Mouse (Mus musculus) kidney, adult 2 months (tissue): ENCODE results near the gene Comtd1. TPM values are rescaled to one million over a fixed set of nuclear protein-coding genes. Genes with fewer than 3 reads are reported as not detected.

Source experiments
- DNase-seq: peaks from one replicate; pipeline ENCODE4 v3.0.0; 2021
- H3K27ac ChIP-seq: fragments of 200-500 bp; 2 replicates; pipeline ENCODE4 v1.5.1; 2012; ENCODE audit warnings: low read depth, low read length, control low read depth, inconsistent platforms; ENCODE audit not compliant: insufficient read depth
- H3K27me3 ChIP-seq: fragments of 200-500 bp; replicated peaks from 2 replicates; pipeline ENCODE4 v1.6.1; 2012; ENCODE audit warnings: mild to moderate bottlenecking, moderate library complexity, low read length, inconsistent platforms; ENCODE audit not compliant: control insufficient read depth, insufficient read depth
- H3K36me3 ChIP-seq: fragments of 200-500 bp; 2 replicates; pipeline ENCODE4 v1.6.1; 2012; ENCODE audit warnings: mild to moderate bottlenecking, moderate library complexity, low read length, inconsistent platforms; ENCODE audit not compliant: control insufficient read depth, insufficient read depth
- H3K4me1 ChIP-seq: fragments of 200-500 bp; 2 replicates; pipeline ENCODE4 v1.6.1; 2011; ENCODE audit warnings: low read length; ENCODE audit not compliant: control insufficient read depth, insufficient read depth
- H3K4me3 ChIP-seq: fragments of 200-500 bp; 2 replicates; pipeline ENCODE4 v1.5.1; 2011; ENCODE audit warnings: mild to moderate bottlenecking, low read depth, low read length, control low read depth; ENCODE audit not compliant: insufficient read depth
- CTCF ChIP-seq: fragments of 200-500 bp; conservative IDR thresholded peaks from 2 replicates; pipeline ENCODE4 v1.5.1; 2011; ENCODE audit warnings: low read depth, mild to moderate bottlenecking, control low read depth, low read length, moderate library complexity, mixed read lengths; ENCODE audit not compliant: insufficient read depth, insufficient read length
- POLR2A ChIP-seq: fragments of 200-500 bp; IDR thresholded peaks from one replicate; pipeline ENCODE4 v1.6.1; 2011; ENCODE audit warnings: low read depth, low read length, control low read depth
- WGBS: fragments of 180-500 bp; shearing (Covaris S2); methylation state at CpG from one replicate; pipeline ENCODE4 v1.1.7; 2018; 5-methylcytosine and 5-hydroxymethylcytosine counted together
- polyA plus RNA-seq: library from polyadenylated mRNA; depleted of rRNA; stranded (reverse); fragments of >200 nt; gene quantifications from 2 replicates; pipeline ENCODE4 v1.2.3, GENCODE M21; 2012

The Comtd1 gene
- polyA plus RNA-seq, 1 experiment = 35.2 TPM

DNA sequence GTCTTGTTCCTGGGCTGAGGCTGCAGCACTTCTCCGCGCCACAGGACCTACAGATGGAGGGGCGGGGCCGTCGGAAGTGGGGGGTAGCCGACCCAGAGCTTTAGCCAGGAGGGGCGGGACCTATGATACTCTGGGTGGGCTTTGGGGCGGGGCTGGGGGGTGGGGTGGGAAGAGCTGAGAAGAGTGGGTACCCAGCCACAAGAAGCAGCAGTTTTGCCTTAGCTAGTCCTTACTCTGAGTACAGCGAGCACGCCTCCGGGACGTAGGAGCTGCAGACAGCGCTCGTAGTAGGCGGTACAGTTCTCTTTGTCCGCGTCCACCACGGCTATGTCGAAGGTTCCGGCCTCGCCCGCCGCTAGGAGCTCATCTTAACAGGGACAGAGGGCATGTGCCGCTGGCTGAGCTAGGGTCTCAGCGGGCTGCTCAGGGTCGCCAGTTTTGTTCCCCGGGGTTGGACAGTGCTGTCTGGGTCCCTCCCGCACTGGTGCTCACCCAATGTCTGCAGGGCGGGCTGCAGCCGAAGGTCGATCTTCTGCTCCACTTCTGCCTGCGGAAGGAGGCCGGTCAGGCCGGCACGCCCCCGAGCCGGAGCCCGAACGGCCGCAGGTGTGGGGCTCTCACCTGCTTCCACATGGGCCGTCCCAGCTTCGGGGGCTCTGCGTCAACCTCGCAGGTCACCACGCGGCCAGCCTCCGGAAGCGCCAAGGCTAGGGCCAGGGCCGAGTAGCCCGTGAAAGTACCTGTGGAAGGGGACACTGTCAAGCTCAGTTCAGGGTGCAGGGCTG is 1.2 kb downstream of the Comtd1 start:
- 3% methylated on average over 50 of the region's 50 CpGs for WGBS
- Histone ChIP-seq H3K27me3 (no peaks in the 10 kb centered on the region), H3K4me3 (peak overlapping the region; percentile 70), H3K27ac (no peak overlapping the region), H3K36me3 (peaks cover 6% of the 10 kb centered on the region), H3K4me1 (no peaks in the 10 kb centered on the region)
- no peak for TF ChIP-seq CTCF
- no peak for TF ChIP-seq POLR2A
- peak; percentile 42 for DNase-seq

DNA sequence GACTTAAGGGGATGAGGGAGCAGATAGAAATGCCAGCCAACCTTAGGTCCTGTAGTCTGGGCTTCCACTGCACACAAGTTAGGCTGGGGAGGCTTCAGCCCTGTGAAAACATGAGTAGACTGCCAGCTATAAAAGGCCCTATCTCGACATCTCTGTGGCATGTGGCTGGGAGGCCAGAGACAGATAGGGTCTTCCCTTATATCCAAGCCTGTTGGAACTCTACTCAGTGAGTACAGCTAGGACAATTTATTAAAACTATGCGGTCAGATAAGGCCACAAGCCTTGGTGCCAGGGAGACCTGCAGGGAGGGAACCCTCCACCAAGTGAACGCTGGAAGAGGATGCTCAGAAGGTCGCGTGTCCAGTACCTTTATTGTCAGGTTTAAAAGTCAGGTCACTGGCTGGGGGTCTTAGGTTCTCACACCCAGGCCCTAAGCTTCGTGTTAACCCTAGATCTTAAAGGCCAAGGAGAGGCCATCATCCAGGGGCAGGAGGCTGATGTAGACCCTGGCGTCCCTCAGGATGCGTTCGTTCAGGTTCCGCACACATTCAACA is 1.9 kb downstream of the Comtd1 start:
- 49% methylated on average over 10 of the region's 10 CpGs for WGBS
- no peak overlapping the region for H3K4me3 ChIP-seq
- peaks cover 6% of the 10 kb centered on the region for H3K36me3 ChIP-seq
- TF ChIP-seq CTCF = no peak
- H3K27ac ChIP-seq = no peak overlapping the region
- DNase-seq = no peak
- no peaks in the 10 kb centered on the region for H3K4me1 ChIP-seq
- no peaks in the 10 kb centered on the region for H3K27me3 ChIP-seq

DNA sequence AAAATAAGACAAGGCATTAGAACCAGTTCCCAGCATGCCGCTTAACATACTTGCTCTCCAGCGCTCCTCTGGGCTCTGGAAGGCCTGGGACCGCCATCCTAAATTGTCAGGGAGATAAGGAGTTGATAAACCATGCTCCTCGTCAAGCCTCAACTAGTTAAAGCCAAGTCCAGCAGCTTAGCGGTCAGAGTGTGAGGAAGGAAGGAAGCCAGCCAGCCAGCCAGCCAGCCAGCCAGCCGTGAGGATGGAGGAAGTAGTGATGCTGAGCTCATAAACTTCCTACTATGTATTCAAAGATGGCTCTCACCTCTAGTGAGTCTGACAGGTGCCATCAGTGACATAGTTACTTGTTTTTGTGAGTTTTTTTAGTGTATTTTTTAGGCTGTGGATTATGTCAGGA is 5.5 kb downstream of the Comtd1 start:
- Histone ChIP-seq H3K27ac (no peak overlapping the region), H3K36me3 (peaks cover 11% of the 10 kb centered on the region)

DNA sequence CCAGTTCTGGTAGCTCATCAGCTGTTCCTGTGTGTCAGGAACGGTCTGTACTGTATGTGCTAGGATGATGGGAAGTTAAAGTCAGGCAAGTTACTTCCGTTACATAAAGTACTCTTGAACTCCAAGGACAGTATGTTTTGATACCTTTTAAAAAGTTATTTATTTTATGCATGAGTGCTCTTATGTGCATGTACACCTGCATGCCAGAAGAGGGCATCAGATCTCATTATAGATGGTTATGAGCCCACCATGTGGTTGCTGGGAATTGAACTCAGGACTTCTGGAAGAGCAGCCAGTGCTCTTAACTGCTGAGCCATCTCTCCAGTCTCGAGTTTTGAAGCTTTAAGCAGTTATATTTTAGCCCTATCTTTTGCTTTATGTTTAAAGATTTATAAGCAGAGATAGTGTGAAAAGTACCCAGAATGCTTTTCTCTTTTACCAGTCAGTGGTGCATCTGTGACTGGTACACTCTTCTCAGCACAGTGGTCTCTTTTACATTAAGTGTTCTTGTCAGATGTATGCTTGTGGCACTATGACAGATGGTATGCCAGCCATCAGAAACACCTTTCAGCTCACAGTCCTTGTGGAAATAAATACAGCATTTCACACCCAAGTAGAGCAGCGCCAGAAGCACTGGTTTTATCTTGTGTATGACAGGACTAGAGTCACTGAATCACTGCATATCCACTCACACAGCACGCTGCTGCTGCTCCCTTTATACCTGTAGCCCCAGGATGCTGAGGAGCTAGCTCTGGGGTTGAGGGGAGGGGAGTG is 6.8 kb downstream of the Comtd1 start:
- H3K4me3 ChIP-seq = no peak overlapping the region
- DNase-seq = no peak
- no peaks in the 10 kb centered on the region; the same call in 1 of the 2 replicates for H3K4me1 ChIP-seq
- WGBS = 68% methylated on average over 5 of the region's 5 CpGs
- peaks cover 11% of the 10 kb centered on the region for H3K36me3 ChIP-seq
- no peak overlapping the region for H3K27ac ChIP-seq
- no peaks in the 10 kb centered on the region for H3K27me3 ChIP-seq
- TF ChIP-seq CTCF (no peak), POLR2A (no peak)

More for the DNA sequence above, 5.5 kb downstream of the Comtd1 start:
- Histone ChIP-seq H3K27me3 (no peaks in the 10 kb centered on the region), H3K4me1 (no peaks in the 10 kb centered on the region; the same call in 1 of the 2 replicates), H3K4me3 (no peak overlapping the region)
- 53% methylated on average over 6 of the region's 6 CpGs for WGBS
- peak; percentile 28 for DNase-seq
- no peak for TF ChIP-seq POLR2A
- no peak for TF ChIP-seq CTCF

DNA sequence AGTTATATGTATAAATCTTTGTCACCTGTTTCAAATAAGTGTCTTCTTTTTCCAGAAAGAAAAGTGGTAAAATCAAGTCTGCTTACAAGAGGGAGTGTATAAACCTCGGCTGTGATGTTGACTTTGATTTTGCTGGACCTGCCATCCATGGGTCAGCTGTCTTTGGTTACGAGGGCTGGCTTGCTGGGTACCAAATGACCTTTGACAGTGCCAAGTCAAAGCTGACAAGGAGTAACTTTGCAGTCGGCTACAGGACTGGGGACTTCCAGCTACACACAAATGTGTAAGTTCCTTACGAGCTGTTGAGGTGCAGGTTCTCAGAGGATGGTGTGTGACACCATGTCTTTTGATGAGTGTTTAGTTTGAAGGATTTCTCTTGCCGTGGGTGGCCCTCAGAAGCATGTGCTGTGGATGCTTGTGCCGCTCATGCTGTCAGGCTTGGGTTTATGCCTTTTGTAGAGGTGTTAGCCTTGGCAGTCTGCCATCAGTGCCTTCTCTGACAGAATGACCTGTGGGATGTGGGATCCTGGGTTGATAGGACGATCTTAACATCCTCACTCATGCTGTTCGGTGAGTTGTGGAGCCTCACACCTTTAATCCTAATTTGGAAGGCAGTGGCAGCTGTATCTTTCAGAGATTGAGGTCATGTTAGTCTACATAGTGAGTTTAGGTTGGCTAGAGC is 10.3 kb downstream of the Comtd1 start:
- H3K27ac ChIP-seq = no peak overlapping the region
- H3K27me3 ChIP-seq = no peaks in the 10 kb centered on the region
- peaks cover 2% of the 10 kb centered on the region; the same call in 1 of the 2 replicates for H3K4me1 ChIP-seq
- no peak for DNase-seq
- TF ChIP-seq CTCF (no peak), POLR2A (no peak)
- no peak overlapping the region for H3K4me3 ChIP-seq
- WGBS = 46% methylated on average over 8 of the region's 8 CpGs
- H3K36me3 ChIP-seq = peaks cover 10% of the 10 kb centered on the region

DNA sequence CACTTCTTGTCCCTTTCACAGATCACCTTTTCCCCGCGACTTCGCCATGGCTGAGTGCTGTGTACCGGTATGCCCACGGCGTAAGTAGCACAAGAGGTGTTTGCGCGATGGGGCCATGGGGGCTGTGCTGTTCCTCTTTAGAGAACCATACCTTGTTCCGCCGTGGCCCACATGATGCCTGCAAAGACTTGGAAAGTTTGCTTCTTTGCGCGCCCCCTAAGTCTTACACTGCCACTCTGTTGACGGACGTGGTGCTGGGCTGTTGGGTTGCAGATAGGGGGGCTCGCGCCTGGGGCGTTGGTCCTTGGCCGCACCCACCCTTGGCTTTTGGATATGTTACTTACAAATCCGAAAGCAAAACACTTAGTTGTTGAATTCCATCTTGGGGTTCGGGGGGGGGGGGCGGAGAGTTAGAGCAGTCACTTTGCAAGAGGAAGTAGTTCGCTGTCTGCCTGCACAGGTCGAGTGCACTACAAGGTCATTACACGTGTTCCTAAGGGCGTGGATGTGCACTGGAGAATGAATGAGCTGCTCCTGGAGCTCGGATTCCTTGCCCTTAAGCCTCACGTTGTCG is 16.9 kb downstream of the Comtd1 start:
- DNase-seq = peak; percentile 63
- no peak for TF ChIP-seq POLR2A
- TF ChIP-seq CTCF = no peak
- no peaks in the 10 kb centered on the region for H3K27me3 ChIP-seq
- H3K36me3 ChIP-seq = peaks cover 1% of the 10 kb centered on the region
- H3K4me1 ChIP-seq = peaks cover 9% of the 10 kb centered on the region; the same call in 1 of the 2 replicates
- peak overlapping the region; percentile 99 for H3K27ac ChIP-seq
- WGBS = under 1% methylated on average over 28 of the region's 28 CpGs
- H3K4me3 ChIP-seq = peak overlapping the region; percentile 99
